Mouse (Mus musculus) retina, postnatal 1 day (tissue): ENCODE results near the gene Psmb9.

Source experiments
- DNase-seq: peaks from one replicate; pipeline ENCODE4 v3.0.0-alpha.2; 2012

Gene Psmb9

GRCm38 (mm10) chr17:34135297-34136224, 52.0 kb downstream of the Psmb9 start:
- peak; percentile 98 for DNase-seq

GRCm38 (mm10) chr17:34134451-34134850, 53.1 kb downstream of the Psmb9 start:
- DNase-seq: no peak

DNA sequence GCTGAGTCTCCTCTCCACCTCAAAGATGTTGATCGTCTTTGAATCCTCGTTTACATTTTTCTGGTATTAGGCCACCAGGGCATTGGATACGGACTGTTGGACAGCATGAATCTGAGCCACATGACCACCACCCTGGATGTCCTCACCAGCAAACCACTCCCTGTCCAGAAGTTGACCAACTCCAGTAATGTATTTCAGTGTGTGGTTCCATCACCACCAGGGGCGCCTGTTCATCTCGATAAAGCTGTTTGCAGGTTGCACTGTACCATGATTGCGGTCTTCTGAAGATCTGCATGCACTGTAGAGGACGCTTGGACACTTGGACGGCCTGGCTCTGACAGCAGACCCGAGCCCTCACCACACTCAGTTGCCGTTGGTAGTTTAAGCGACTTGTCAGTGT, 54.3 kb downstream of the Psmb9 start:
- DNase-seq: peak; percentile 30
